Mouse (Mus musculus): ENCODE data around the gene Eif2ak3.
A peak's percentile ranks its signal among the peaks of the same experiment; 100 is the strongest.

Eif2ak3 gene

GRCm38 (mm10) chr6:70844002-70844804 lies at the start of gene Eif2ak3:
Eif2ak3 (plus strand) TSS chr6:70844515.
- Histone ChIP-seq H3K36me3 (ENCODE audit: control insufficient read depth, insufficient read depth, low read length, poor library complexity, severe bottlenecking) (no peaks in the 10 kb centered on the region), H3K27me3 (ENCODE audit: control insufficient read depth, insufficient read depth, low read length, poor library complexity, severe bottlenecking) (no peaks in the 10 kb centered on the region)
- DNase-seq (ENCODE audit: low read depth, low spot score), result peak; percentile 99

DNA sequence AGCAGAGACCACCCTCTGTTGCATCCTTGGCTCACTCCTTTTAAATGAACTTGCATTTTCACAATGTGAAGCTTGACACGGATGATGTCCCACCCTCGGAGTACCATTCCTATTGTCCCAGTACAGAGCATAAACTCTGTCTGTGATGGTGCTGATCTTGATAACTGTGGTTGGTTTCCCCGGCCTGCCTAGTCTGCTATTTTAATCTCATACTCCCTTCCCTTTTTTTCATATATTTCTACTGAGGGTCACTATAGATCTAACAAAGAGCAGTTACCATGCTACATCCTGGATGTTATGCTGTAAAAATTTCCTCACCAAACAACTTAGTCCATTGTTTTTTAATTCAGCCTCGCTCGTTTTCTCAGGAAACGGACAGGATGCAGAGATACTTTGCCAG lies 47.4 kb upstream of the Eif2ak3 start:
- DNase-seq (ENCODE audit: low read depth, low spot score), result no peak
- Histone ChIP-seq H3K36me3 (ENCODE audit: control insufficient read depth, insufficient read depth, low read length, poor library complexity, severe bottlenecking) (no peaks in the 10 kb centered on the region), H3K27me3 (ENCODE audit: control insufficient read depth, insufficient read depth, low read length, poor library complexity, severe bottlenecking) (no peaks in the 10 kb centered on the region; the same call in 1 of the 2 replicates)

GRCm38 (mm10) chr6:70797581-70798251 lies 46.6 kb upstream of the Eif2ak3 start:
- no peaks in the 10 kb centered on the region for H3K36me3 ChIP-seq (ENCODE audit: control insufficient read depth, insufficient read depth, low read length, poor library complexity, severe bottlenecking)
- no peaks in the 10 kb centered on the region; the same call in 1 of the 2 replicates for H3K27me3 ChIP-seq (ENCODE audit: control insufficient read depth, insufficient read depth, low read length, poor library complexity, severe bottlenecking)
- DNase-seq (ENCODE audit: low read depth, low spot score), result peak; percentile 92

DNA sequence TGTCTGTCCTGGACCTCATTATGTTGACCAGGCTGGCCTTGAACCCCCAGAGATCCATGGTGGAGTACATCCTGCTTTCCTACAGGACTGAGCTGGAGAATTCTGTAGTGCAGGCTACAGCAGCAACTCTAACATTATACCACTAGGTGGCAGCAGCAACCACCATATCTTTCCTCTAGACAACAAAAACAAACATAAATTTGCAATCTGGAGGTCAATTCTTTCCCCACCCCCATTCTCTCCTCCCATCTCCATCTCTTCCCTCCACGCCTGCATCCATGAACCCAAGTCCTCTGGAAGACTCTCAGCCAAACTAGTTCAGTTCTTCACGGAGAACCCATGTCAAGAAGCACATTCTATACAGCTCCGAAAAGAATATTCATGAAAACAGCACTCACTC lies 39.7 kb upstream of the Eif2ak3 start:
- H3K36me3 ChIP-seq (ENCODE audit: control insufficient read depth, insufficient read depth, low read length, poor library complexity, severe bottlenecking), result no peaks in the 10 kb centered on the region
- no peaks in the 10 kb centered on the region for H3K27me3 ChIP-seq (ENCODE audit: control insufficient read depth, insufficient read depth, low read length, poor library complexity, severe bottlenecking)
- DNase-seq (ENCODE audit: low read depth, low spot score), result peak; percentile 79

DNA sequence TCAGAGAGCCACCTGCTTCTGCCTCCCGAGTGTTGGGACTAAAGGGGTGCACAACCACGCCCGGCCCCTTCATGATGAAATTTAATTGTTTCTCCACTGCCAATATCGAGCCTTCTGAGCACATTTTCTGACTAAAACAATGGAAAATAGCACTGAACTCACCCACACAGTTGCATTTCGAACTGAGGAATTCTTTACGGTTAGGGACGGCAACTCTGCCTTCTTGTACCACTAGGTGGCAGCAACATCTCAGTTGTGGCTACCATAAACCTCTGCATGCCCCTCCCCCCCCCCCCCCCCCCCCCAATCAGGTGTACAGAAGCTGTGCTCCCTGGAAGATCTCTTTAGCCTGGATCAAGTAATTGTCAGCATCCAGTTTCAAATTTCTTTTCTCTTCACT lies 39.0 kb upstream of the Eif2ak3 start:
- Histone ChIP-seq H3K27me3 (ENCODE audit: control insufficient read depth, insufficient read depth, low read length, poor library complexity, severe bottlenecking) (no peaks in the 10 kb centered on the region), H3K36me3 (ENCODE audit: control insufficient read depth, insufficient read depth, low read length, poor library complexity, severe bottlenecking) (no peaks in the 10 kb centered on the region)
- DNase-seq (ENCODE audit: low read depth, low spot score), result peak; percentile 87

DNA sequence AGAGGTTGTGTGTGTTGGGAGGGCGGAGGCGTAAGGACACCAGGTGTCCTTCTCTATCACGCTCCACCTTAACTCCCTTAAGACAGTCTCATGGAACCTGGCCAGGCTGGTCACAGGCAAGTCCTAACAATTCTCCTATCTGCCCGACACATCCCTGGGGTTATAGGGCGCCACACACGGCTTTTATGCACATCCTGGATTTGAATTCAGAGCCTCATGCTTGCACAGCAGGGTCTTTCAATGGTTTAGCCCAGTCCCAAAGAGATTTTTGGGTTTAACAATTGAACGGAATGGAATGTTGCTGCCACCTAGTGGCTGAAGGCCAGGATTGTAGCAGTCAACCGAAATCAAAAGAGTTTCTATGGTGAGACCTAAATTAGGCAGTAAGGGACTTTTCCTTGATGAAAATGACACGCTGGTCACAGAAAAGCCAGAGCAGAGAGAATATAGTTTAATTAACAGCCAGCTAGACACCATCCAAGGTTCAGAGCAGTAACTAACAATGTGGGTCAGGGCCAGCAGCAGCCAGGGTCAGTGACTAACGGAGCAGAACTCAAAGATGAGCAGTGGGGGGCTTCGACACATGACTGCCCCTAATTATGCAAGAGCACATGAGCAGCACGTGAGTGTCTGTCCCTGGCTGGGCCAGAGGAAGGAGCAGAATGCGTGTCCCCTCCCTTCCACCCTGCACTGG lies 38.3 kb upstream of the Eif2ak3 start:
- no peaks in the 10 kb centered on the region for H3K36me3 ChIP-seq (ENCODE audit: control insufficient read depth, insufficient read depth, low read length, poor library complexity, severe bottlenecking)
- H3K27me3 ChIP-seq (ENCODE audit: control insufficient read depth, insufficient read depth, low read length, poor library complexity, severe bottlenecking), result no peaks in the 10 kb centered on the region
- peak; percentile 87 for DNase-seq (ENCODE audit: low read depth, low spot score)

DNA sequence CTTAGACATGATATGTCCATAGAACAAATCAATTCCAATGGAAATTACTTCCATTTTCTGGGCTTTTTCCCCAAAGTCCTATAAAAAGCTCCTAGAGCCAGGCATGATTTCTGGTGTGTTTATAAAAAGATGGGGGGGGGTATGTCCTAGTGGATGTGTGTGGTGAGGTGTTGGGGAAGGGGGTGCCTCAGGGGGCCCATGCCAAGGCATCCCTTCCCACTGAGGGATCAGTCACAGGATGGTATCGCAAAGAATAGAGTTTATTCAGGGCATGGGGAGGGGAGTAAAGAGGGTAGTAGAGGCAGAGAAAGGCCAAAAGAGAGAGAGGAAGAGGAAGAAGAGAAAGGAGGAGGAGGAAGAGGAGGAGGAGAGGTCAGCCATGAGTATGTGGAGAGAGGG lies 37.8 kb upstream of the Eif2ak3 start:
- Histone ChIP-seq H3K27me3 (ENCODE audit: control insufficient read depth, insufficient read depth, low read length, poor library complexity, severe bottlenecking) (no peaks in the 10 kb centered on the region), H3K36me3 (ENCODE audit: control insufficient read depth, insufficient read depth, low read length, poor library complexity, severe bottlenecking) (no peaks in the 10 kb centered on the region)
- DNase-seq (ENCODE audit: low read depth, low spot score), result no peak

DNA sequence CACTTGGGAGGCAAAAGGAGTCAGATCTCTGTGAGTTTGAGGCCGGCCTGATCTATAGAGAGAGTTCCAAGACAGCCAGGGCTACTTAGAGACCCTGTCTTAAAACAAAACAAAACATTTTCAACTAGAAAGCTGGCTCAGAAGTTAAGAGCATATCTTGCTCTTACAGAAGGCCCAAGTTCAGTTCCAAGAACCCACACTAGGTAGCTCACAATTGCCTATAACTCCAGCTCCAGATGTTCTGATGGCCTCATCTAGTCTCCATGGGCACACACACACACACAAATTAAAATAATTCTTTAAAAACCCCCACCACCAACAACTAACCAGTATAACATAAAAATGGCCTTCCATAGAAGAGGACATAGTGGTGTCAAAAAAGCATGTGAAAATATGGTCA lies 33.8 kb upstream of the Eif2ak3 start:
- no peak for DNase-seq (ENCODE audit: low read depth, low spot score)
- no peaks in the 10 kb centered on the region for H3K36me3 ChIP-seq (ENCODE audit: control insufficient read depth, insufficient read depth, low read length, poor library complexity, severe bottlenecking)
- H3K27me3 ChIP-seq (ENCODE audit: control insufficient read depth, insufficient read depth, low read length, poor library complexity, severe bottlenecking), result no peaks in the 10 kb centered on the region

GRCm38 (mm10) chr6:70811557-70812525 lies 32.5 kb upstream of the Eif2ak3 start:
- peak; percentile 92 for DNase-seq (ENCODE audit: low read depth, low spot score)
- Histone ChIP-seq H3K27me3 (ENCODE audit: control insufficient read depth, insufficient read depth, low read length, poor library complexity, severe bottlenecking) (no peaks in the 10 kb centered on the region), H3K36me3 (ENCODE audit: control insufficient read depth, insufficient read depth, low read length, poor library complexity, severe bottlenecking) (no peaks in the 10 kb centered on the region)

DNA sequence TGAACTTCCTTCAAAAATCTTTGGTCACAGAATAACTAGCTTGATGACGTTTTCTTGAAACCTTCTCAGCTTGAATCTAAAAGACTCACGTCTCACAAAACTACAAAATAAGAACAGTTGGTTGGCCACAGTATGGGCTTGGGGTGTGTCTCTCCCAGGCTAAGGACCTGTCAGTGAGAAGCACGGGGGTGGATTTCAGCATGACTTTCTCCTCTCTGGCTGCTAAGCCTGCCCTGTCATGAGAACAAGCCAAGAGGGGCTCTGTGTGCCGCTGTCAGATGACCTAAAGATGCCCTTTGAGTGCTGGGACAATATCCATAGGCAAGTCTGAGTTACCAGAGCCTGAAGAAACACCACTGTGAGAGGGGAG lies 31.8 kb upstream of the Eif2ak3 start:
- DNase-seq (ENCODE audit: low read depth, low spot score), result peak; percentile 41
- H3K27me3 ChIP-seq (ENCODE audit: control insufficient read depth, insufficient read depth, low read length, poor library complexity, severe bottlenecking), result no peaks in the 10 kb centered on the region
- no peaks in the 10 kb centered on the region for H3K36me3 ChIP-seq (ENCODE audit: control insufficient read depth, insufficient read depth, low read length, poor library complexity, severe bottlenecking)

GRCm38 (mm10) chr6:70813921-70814628 lies 30.2 kb upstream of the Eif2ak3 start:
- DNase-seq (ENCODE audit: low read depth, low spot score), result peak; percentile 96
- Histone ChIP-seq H3K27me3 (ENCODE audit: control insufficient read depth, insufficient read depth, low read length, poor library complexity, severe bottlenecking) (no peaks in the 10 kb centered on the region), H3K36me3 (ENCODE audit: control insufficient read depth, insufficient read depth, low read length, poor library complexity, severe bottlenecking) (no peaks in the 10 kb centered on the region)

GRCm38 (mm10) chr6:70814629-70814950 lies 29.7 kb upstream of the Eif2ak3 start:
- Histone ChIP-seq H3K27me3 (ENCODE audit: control insufficient read depth, insufficient read depth, low read length, poor library complexity, severe bottlenecking) (no peaks in the 10 kb centered on the region), H3K36me3 (ENCODE audit: control insufficient read depth, insufficient read depth, low read length, poor library complexity, severe bottlenecking) (no peaks in the 10 kb centered on the region)
- peak; percentile 59 for DNase-seq (ENCODE audit: low read depth, low spot score)

- Histone ChIP-seq H3K36me3 (ENCODE audit: control insufficient read depth, insufficient read depth, low read length, poor library complexity, severe bottlenecking) (no peaks in the 10 kb centered on the region), H3K27me3 (ENCODE audit: control insufficient read depth, insufficient read depth, low read length, poor library complexity, severe bottlenecking) (no peaks in the 10 kb centered on the region)
- no peak for DNase-seq (ENCODE audit: low read depth, low spot score)
Observed at GRCm38 (mm10) chr6:70815471-70815870, 28.8 kb upstream of the Eif2ak3 start.

GRCm38 (mm10) chr6:70821566-70821965 lies 22.7 kb upstream of the Eif2ak3 start:
- no peaks in the 10 kb centered on the region for H3K27me3 ChIP-seq (ENCODE audit: control insufficient read depth, insufficient read depth, low read length, poor library complexity, severe bottlenecking)
- H3K36me3 ChIP-seq (ENCODE audit: control insufficient read depth, insufficient read depth, low read length, poor library complexity, severe bottlenecking), result no peaks in the 10 kb centered on the region
- DNase-seq (ENCODE audit: low read depth, low spot score), result no peak

Measured in splenic B cell, adult 2 months (primary cell).